Mouse (Mus musculus) heart, adult 2 months (tissue): ENCODE results near the gene Pym1. TPM values are rescaled to one million over a fixed set of nuclear protein-coding genes. Genes with fewer than 3 reads are reported as not detected.

Experiments
- DNase-seq, 2 experiments: peaks; one replicate each; pipeline ENCODE4 v3.0.0; 2021
- H3K27ac ChIP-seq: fragments of 200-600 bp; 2 replicates; pipeline ENCODE4 v1.8.1; 2022
- H3K27me3 ChIP-seq: fragments of 200-500 bp; 2 replicates; pipeline ENCODE4 v1.6.1; 2012; ENCODE audit warnings: mild to moderate bottlenecking, low read length, inconsistent platforms, mixed read lengths; ENCODE audit not compliant: control insufficient read depth, insufficient read depth
- H3K36me3 ChIP-seq: fragments of 200-500 bp; 2 replicates; pipeline ENCODE4 v1.6.1; 2012; ENCODE audit warnings: low read length, inconsistent platforms; ENCODE audit not compliant: control insufficient read depth, insufficient read depth
- H3K4me1 ChIP-seq: fragments of 200-500 bp; 2 replicates; pipeline ENCODE4 v1.6.1; 2011; ENCODE audit warnings: low read length; ENCODE audit not compliant: control insufficient read depth, insufficient read depth
- H3K4me3 ChIP-seq: fragments of 200-600 bp; 2 replicates; pipeline ENCODE4 v1.8.1; 2022
- H3K79me2 ChIP-seq: fragments of 200-500 bp; replicated peaks from 2 replicates; pipeline ENCODE4 v1.6.1; 2012; ENCODE audit warnings: mild to moderate bottlenecking, inconsistent platforms, low read length, moderate library complexity, mixed read lengths; ENCODE audit not compliant: control insufficient read depth, insufficient read depth
- H3K9ac ChIP-seq: fragments of 200-500 bp; 2 replicates; pipeline ENCODE4 v1.6.1; 2012; ENCODE audit warnings: low read depth, mild to moderate bottlenecking, control low read depth, inconsistent platforms, low read length, mixed read lengths
- CTCF ChIP-seq: fragments of 200-600 bp; IDR thresholded peaks from 2 replicates; pipeline ENCODE4 v1.8.1; 2022; ENCODE audit warnings: antibody characterized with exemption, mild to moderate bottlenecking, moderate library complexity
- EP300 ChIP-seq: fragments of 200-500 bp; IDR thresholded peaks from 2 replicates; pipeline ENCODE4 v1.6.1; 2011; ENCODE audit warnings: low read depth, low read length, control low read depth; ENCODE audit not compliant: insufficient read depth
- POLR2A ChIP-seq: fragments of 200-500 bp; IDR thresholded peaks from 2 replicates; pipeline ENCODE4 v1.6.1; 2011; ENCODE audit warnings: mild to moderate bottlenecking, low read depth, low read length, control low read depth; ENCODE audit not compliant: insufficient read depth
- WGBS: fragments of 180-500 bp; shearing (Covaris S2); methylation state at CpG from one replicate; pipeline ENCODE4 v1.1.7; 2018; 5-methylcytosine and 5-hydroxymethylcytosine counted together
- intact Hi-C: fragments of 180-260 bp; cut with DNase I; formaldehyde crosslinking; loops from one replicate; pipeline ENCODE4 v1.15.1; 2025
- polyA plus RNA-seq: library from polyadenylated mRNA; depleted of rRNA; stranded (reverse); fragments of >200 nt; gene quantifications from 2 replicates; pipeline ENCODE4 v1.2.3, GENCODE M21; 2012
- total RNA-seq, 2 experiments: library from RNA; stranded (reverse); gene quantifications; 2 replicates each; pipeline ENCODE4 v1.2.3; 2021

Gene Pym1
- total and polyA plus RNA-seq, 3 experiments = 7.9 to 9.4 (median 8.6) TPM

- no peak overlapping the region for H3K9ac ChIP-seq
- H3K4me3 ChIP-seq = no peak overlapping the region
- no peak overlapping the region for H3K27ac ChIP-seq
- WGBS = 96% methylated on average over 8 of the region's 8 CpGs
- intact Hi-C loops = no loop called here
- H3K36me3 ChIP-seq = no peaks in the 10 kb centered on the region
- peak in 1 of 2 experiments; percentile 7 for DNase-seq
- TF ChIP-seq CTCF = no peak
- TF ChIP-seq POLR2A = no peak
- TF ChIP-seq EP300 = no peak
- no peaks in the 10 kb centered on the region; the same call in 1 of the 2 replicates for H3K4me1 ChIP-seq
- H3K79me2 ChIP-seq = no peaks in the 10 kb centered on the region
- H3K27me3 ChIP-seq = no peaks in the 10 kb centered on the region
Observed at GRCm38 (mm10) chr10:128798676-128799075, 51.0 kb downstream of the Pym1 start.

- WGBS = 88% methylated on average over 16 of the region's 16 CpGs
- Histone ChIP-seq H3K36me3 (peaks cover 5% of the 10 kb centered on the region), H3K9ac (no peak overlapping the region), H3K79me2 (no peaks in the 10 kb centered on the region), H3K4me3 (no peak overlapping the region), H3K27ac (no peak overlapping the region), H3K27me3 (no peaks in the 10 kb centered on the region), H3K4me1 (peaks cover 6% of the 10 kb centered on the region)
- no peak for DNase-seq
- TF ChIP-seq EP300 (no peak), CTCF (0 out of 2 replicates have a peak, but pooled peaks have one; percentile 1)
- intact Hi-C loops = loop anchor here (2.0 to 10.0 kb wide), 2 partner anchors 21 to 257 kb away; partner anchors contain the start of genes Rpl41 and Zc3h10
Observed at GRCm38 (mm10) chr10:128801981-128802495, 54.3 kb downstream of the Pym1 start.

DNA sequence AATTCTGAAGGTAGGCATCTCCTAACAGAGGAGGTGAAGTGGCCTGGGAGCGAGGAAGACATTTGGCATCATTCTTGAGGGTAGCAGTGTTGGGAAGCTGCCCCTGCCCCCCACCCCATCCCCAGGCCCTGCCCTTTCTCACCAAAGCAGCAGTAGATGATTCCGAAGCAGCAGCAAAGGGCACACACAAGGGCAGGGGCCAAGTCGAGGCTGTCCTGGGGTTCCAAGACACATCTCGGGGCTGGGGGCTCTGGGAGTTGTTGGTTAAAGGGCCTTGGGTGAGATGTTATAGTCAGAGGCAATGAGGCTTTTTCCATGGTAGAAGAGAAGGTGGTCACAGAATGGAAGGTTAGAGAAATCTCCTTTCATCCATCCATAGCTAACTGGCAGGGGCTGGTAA lies 55.3 kb downstream of the Pym1 start:
- Histone ChIP-seq H3K9ac (no peak overlapping the region), H3K4me1 (peaks cover 11% of the 10 kb centered on the region), H3K4me3 (peak overlapping the region; percentile 82), H3K79me2 (no peaks in the 10 kb centered on the region), H3K36me3 (peaks cover 15% of the 10 kb centered on the region), H3K27ac (peak overlapping the region; percentile 91), H3K27me3 (no peaks in the 10 kb centered on the region)
- DNase-seq = no peak
- no peak for TF ChIP-seq EP300
- no peak for TF ChIP-seq POLR2A
- 55% methylated on average over 4 of the region's 4 CpGs for WGBS
- intact Hi-C loops = loop anchor here (2.0 to 10.0 kb wide), 2 partner anchors 22 to 258 kb away; partner anchors contain the start of genes Rpl41 and Zc3h10

DNA sequence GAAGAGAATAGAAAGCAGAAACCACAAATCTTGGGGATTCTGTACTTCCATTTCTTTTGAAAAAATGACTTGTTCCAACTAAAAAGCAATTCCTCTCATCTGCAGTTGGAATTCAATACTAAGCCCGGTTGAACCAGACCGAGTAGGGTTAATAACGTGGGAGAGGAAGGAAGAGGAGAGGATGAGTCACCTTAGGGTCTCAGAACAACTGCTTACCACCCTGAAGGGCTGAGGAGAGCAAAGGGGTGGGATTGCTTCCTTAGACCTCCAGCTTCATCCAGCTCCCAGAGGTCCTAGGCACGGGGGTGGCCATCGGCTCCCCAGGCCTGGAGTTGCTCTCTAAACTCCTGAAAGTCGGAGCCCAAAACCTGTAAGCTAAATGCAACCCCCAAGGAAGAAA lies 55.7 kb downstream of the Pym1 start:
- peak overlapping the region; percentile 91 for H3K27ac ChIP-seq
- WGBS = 7% methylated on average over 6 of the region's 6 CpGs
- intact Hi-C loops = loop anchor here (2.0 to 10.0 kb wide), 2 partner anchors 23 to 259 kb away; partner anchors contain the start of genes Rpl41 and Zc3h10

GRCm38 (mm10) chr10:128803771-128804270 lies 56.1 kb downstream of the Pym1 start, which contains the start of gene Dnajc14:
TSS of gene Dnajc14 (plus strand) at chr10:128804062.
- intact Hi-C loops = loop anchor here (2.0 to 10.0 kb wide), 2 partner anchors 23 to 259 kb away; partner anchors contain the start of genes Rpl41 and Zc3h10
- under 1% methylated on average over 14 of the region's 14 CpGs for WGBS

More for the DNA sequence above, 55.7 kb downstream of the Pym1 start:
- peak overlapping the region; percentile 80 for H3K9ac ChIP-seq
- peak overlapping the region; percentile 82 for H3K4me3 ChIP-seq
- no peaks in the 10 kb centered on the region for H3K27me3 ChIP-seq
- no peak for TF ChIP-seq POLR2A
- TF ChIP-seq EP300 = no peak
- no peak for TF ChIP-seq CTCF
- H3K4me1 ChIP-seq = peaks cover 11% of the 10 kb centered on the region
- H3K79me2 ChIP-seq = peaks cover under 1% of the 10 kb centered on the region
- peaks cover 15% of the 10 kb centered on the region for H3K36me3 ChIP-seq
- DNase-seq = no peak

More at GRCm38 (mm10) chr10:128803771-128804270, 56.1 kb downstream of the Pym1 start, which contains the start of gene Dnajc14:
- Histone ChIP-seq H3K4me1 (peaks cover 12% of the 10 kb centered on the region), H3K79me2 (peaks cover 4% of the 10 kb centered on the region), H3K27ac (peak within 1 kb of the TSS; percentile 91), H3K36me3 (peaks cover 19% of the 10 kb centered on the region), H3K4me3 (peak within 1 kb of the TSS; percentile 82), H3K9ac (peak within 1 kb of the TSS; percentile 88), H3K27me3 (no peaks in the 10 kb centered on the region)
- TF ChIP-seq POLR2A (no peak), EP300 (no peak), CTCF (peak; percentile 5; the same call in 1 of the 2 replicates)
- peak; percentile 75 to 78 for DNase-seq
